Mouse (Mus musculus) thymus, adult 2 months (tissue): Measurements from ENCODE around the gene Sv2c.

ENCODE experiments used
- CTCF ChIP-seq: fragments of 200-500 bp; IDR thresholded peaks from 2 replicates; pipeline ENCODE4 v1.5.1; 2012; ENCODE audit warnings: mild to moderate bottlenecking, control low read depth, low read length, moderate library complexity, borderline replicate concordance; ENCODE audit not compliant: control insufficient read depth, poor library complexity, insufficient read depth; ENCODE audit errors: extremely low read depth
- POLR2A ChIP-seq: fragments of 200-500 bp; IDR thresholded peaks from 2 replicates; pipeline ENCODE4 v1.6.1; 2012; ENCODE audit warnings: mild to moderate bottlenecking, low read length, control low read depth, moderate library complexity; ENCODE audit not compliant: control insufficient read depth, poor library complexity, insufficient read depth; ENCODE audit errors: extremely low read depth

- TF ChIP-seq CTCF: no peak
- no peak for TF ChIP-seq POLR2A
Measured at GRCm38 (mm10) chr13:95943919-95944318, 188.5 kb downstream of the Sv2c start.
